Mouse (Mus musculus): Measurements from ENCODE around the gene Tifa.

GRCm38 (mm10) chr3:127791595-127792561 lies 2.3 kb downstream of the Tifa start:
- TF ChIP-seq EP300 (IDR thresholded peaks at IDR 0.05; ENCODE audit: low read depth) (peak; percentile 93), CTCF (IDR thresholded peaks at IDR 0.05; ENCODE audit: low read depth) (no peak)

Measured in liver, postnatal 0 days (tissue).